Mouse (Mus musculus) spleen, adult 2 months (tissue): ENCODE data around the gene Atg4a-ps. TPM values are rescaled to one million over a fixed set of nuclear protein-coding genes. Genes with fewer than 3 reads are reported as not detected.
"Not testable (repeated sequence)": the region's sequence is repeated elsewhere in the genome, so short reads cannot be mapped to it uniquely, and the experiment has no call there.

Source experiments
- DNase-seq, 2 experiments: peaks; one replicate each; pipeline versions ENCODE4 v3.0.0 to v3.0.0-alpha.2; 2012 to 2021; ENCODE audit warnings: low spot score in 2 of 2, low read depth in 1 of 2
- H3K27ac ChIP-seq: fragments of 200-500 bp; 2 replicates; pipeline ENCODE4 v1.5.1; 2012; ENCODE audit warnings: low read length, inconsistent platforms; ENCODE audit not compliant: insufficient read depth
- H3K27me3 ChIP-seq: fragments of 200-500 bp; 2 replicates; pipeline ENCODE4 v1.6.1; 2012; ENCODE audit warnings: mild to moderate bottlenecking, moderate library complexity, low read length, inconsistent platforms; ENCODE audit not compliant: control insufficient read depth, insufficient read depth
- H3K36me3 ChIP-seq: fragments of 200-500 bp; 2 replicates; pipeline ENCODE4 v1.6.1; 2012; ENCODE audit warnings: mild to moderate bottlenecking, low read length, inconsistent platforms; ENCODE audit not compliant: control insufficient read depth, insufficient read depth
- H3K4me1 ChIP-seq: fragments of 200-500 bp; 2 replicates; pipeline ENCODE4 v1.6.1; 2011; ENCODE audit warnings: inconsistent platforms; ENCODE audit not compliant: control insufficient read depth, insufficient read depth, insufficient read length
- H3K4me3 ChIP-seq: fragments of 200-500 bp; 2 replicates; pipeline ENCODE4 v1.5.1; 2011; ENCODE audit warnings: mild to moderate bottlenecking, inconsistent platforms; ENCODE audit not compliant: insufficient read depth, insufficient read length; ENCODE audit errors: extremely low read depth
- CTCF ChIP-seq: fragments of 200-500 bp; IDR thresholded peaks from 2 replicates; pipeline ENCODE4 v1.5.1; 2011; ENCODE audit warnings: mild to moderate bottlenecking, inconsistent platforms; ENCODE audit not compliant: insufficient read depth, insufficient read length, insufficient replicate concordance; ENCODE audit errors: extremely low read depth
- POLR2A ChIP-seq: fragments of 200-500 bp; IDR thresholded peaks from 2 replicates; pipeline ENCODE4 v1.6.1; 2011; ENCODE audit warnings: low read depth, low read length, inconsistent platforms
- WGBS: fragments of 180-500 bp; shearing (Covaris S2); methylation state at CpG from one replicate; pipeline ENCODE4 v1.1.7; 2018; 5-methylcytosine and 5-hydroxymethylcytosine counted together
- polyA plus RNA-seq: library from polyadenylated mRNA; depleted of rRNA; stranded (reverse); fragments of >200 nt; gene quantifications from 2 replicates; pipeline ENCODE4 v1.2.3, GENCODE M21; 2012; rRNA removed

Atg4a-ps gene
- not detected in 2 replicates for polyA plus RNA-seq

GRCm38 (mm10) chr3:103645968-103646367 is at the start of gene Atg4a-ps:
Gene Atg4a-ps (minus strand): TSS chr3:103646068.
- not testable (repeated sequence) for H3K36me3 ChIP-seq, H3K27ac ChIP-seq, H3K4me1 ChIP-seq, DNase-seq, H3K4me3 ChIP-seq, H3K27me3 ChIP-seq
- WGBS, result 77% methylated on average over 2 of the region's 2 CpGs

- Histone ChIP-seq H3K36me3 (no peaks in the 10 kb centered on the region), H3K4me1 (no peaks in the 10 kb centered on the region), H3K27ac (no peak overlapping the region), H3K27me3 (no peaks in the 10 kb centered on the region), H3K4me3 (no peak overlapping the region)
- TF ChIP-seq POLR2A, result no peak
- no peak for TF ChIP-seq CTCF
- WGBS, result 70% methylated on average over 3 of the region's 3 CpGs
- DNase-seq, result no peak
Measured at GRCm38 (mm10) chr3:103695556-103695955, 49.7 kb upstream of the Atg4a-ps start.

- Histone ChIP-seq H3K36me3 (no peaks in the 10 kb centered on the region), H3K4me1 (no peaks in the 10 kb centered on the region), H3K27me3 (no peaks in the 10 kb centered on the region), H3K4me3 (no peak overlapping the region), H3K27ac (no peak overlapping the region)
- 70% methylated on average over 3 of the region's 3 CpGs for WGBS
- TF ChIP-seq CTCF (no peak), POLR2A (no peak)
- no peak for DNase-seq
Measured at GRCm38 (mm10) chr3:103690506-103690905, 44.6 kb upstream of the Atg4a-ps start.

GRCm38 (mm10) chr3:103689043-103689442 is 43.2 kb upstream of the Atg4a-ps start:
- TF ChIP-seq POLR2A, result no peak
- TF ChIP-seq CTCF, result no peak
- Histone ChIP-seq H3K4me1 (no peaks in the 10 kb centered on the region), H3K4me3 (no peak overlapping the region), H3K27me3 (no peaks in the 10 kb centered on the region), H3K27ac (no peak overlapping the region), H3K36me3 (no peaks in the 10 kb centered on the region)
- no peak for DNase-seq
- 82% methylated on average over 1 of the region's 1 CpGs for WGBS

DNA sequence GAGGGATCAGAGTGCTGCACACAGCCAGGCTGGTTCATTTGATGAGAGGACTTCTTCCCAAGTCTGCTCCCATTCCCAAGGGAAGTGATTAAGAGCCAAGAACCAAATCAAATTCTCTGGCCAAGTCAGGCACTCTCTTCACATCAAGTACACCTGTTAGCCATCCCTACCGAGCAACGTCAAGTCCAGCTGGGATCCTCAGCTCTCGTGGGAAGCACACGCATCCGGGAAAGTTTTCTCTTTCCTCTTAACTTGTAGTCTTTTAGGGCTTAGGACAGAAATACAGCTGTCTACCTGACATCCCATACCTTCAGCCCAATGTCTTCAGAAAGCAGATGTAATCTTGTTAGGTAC is 38.1 kb upstream of the Atg4a-ps start:
- no peak overlapping the region for H3K4me3 ChIP-seq
- no peaks in the 10 kb centered on the region for H3K4me1 ChIP-seq
- H3K27ac ChIP-seq, result no peak overlapping the region
- DNase-seq, result no peak
- 70% methylated on average over 5 of the region's 5 CpGs for WGBS
- TF ChIP-seq POLR2A (no peak), CTCF (no peak)
- no peaks in the 10 kb centered on the region for H3K36me3 ChIP-seq
- no peaks in the 10 kb centered on the region for H3K27me3 ChIP-seq

- Histone ChIP-seq H3K36me3 (no peaks in the 10 kb centered on the region), H3K4me1 (no peaks in the 10 kb centered on the region), H3K27me3 (no peaks in the 10 kb centered on the region), H3K4me3 (no peak overlapping the region), H3K27ac (no peak overlapping the region)
- no peak for TF ChIP-seq CTCF
- no peak for TF ChIP-seq POLR2A
- no peak for DNase-seq
- WGBS, result 36% methylated on average over 21 of the region's 21 CpGs
Measured at GRCm38 (mm10) chr3:103683234-103683965, 37.5 kb upstream of the Atg4a-ps start.

DNA sequence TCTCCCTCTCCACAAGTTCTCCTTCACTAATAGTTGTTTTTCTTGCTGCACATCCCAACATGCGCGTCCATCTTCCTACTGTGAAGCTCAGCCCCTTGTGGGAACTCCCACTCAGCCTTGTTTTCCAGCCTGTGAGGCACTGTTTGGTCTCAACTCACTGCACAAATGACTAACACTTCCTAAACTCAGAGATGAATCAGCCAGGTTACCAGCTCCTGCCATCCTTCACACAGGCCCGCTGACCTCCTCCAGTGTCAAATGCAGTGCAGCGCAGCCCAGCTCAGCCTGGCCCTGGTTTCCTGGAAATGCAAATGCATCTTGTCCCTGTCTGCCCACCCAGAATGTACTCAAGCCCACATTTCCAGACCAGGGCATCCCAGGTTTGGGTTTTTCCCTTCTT is 36.6 kb upstream of the Atg4a-ps start:
- no peak for TF ChIP-seq POLR2A
- TF ChIP-seq CTCF, result no peak
- WGBS, result 67% methylated on average over 4 of the region's 4 CpGs
- no peak for DNase-seq
- Histone ChIP-seq H3K36me3 (no peaks in the 10 kb centered on the region), H3K4me3 (no peak overlapping the region), H3K4me1 (no peaks in the 10 kb centered on the region), H3K27me3 (no peaks in the 10 kb centered on the region), H3K27ac (no peak overlapping the region)
